Mouse (Mus musculus) CD4-positive, CD25-positive, alpha-beta regulatory T cell, adult 2 months (primary cell): Measurements from ENCODE around the gene Sgsm2.

ENCODE experiments used
- DNase-seq: peaks from one replicate; pipeline ENCODE4 v3.0.0-alpha.2; 2012; ENCODE audit warnings: low read depth, low spot score

Sgsm2 gene

DNA sequence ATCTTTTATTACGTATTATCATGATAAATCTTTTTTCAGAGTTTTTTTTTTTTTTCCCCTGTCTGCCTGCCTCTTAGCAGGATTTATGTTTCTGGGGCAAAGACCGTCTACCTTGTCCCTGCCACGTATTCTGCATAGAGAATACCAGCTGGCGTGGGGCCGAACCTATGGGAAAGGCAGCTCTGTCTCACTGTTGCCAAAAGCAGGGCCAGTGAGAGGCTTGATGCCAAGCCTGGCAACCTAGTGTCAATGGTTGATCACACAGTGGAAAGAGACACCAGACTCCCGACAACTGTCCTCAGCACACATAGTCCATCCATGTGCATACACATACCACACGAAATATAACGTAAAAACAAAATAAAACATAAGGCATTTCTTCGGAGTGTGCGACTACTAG, 13.8 kb downstream of the Sgsm2 start:
- no peak for DNase-seq

DNA sequence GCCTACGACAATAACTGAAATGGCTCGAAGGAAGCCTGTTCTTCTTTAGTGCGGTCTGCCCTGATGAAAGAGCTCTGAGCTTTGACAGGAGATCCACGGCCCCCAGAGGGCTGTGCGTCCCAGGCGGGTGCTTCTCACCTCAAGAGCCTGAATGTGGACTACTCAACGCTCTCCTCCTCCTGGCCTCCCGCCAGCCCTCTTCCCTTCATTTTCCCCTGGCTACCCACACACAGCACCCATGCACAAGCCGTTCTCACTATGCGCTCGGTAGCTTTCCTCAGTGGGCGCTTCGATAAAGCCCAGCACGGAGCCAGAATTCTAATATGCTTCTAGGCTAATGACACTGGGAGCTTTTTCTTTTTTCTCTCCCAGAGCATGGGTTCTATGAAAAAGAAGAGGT, 14.9 kb downstream of the Sgsm2 start:
- no peak for DNase-seq

- DNase-seq: peak; percentile 54
Observed at GRCm38 (mm10) chr11:74880999-74881398, 15.9 kb downstream of the Sgsm2 start.

- DNase-seq: no peak
Observed at GRCm38 (mm10) chr11:74876801-74877200, 20.1 kb downstream of the Sgsm2 start.

DNA sequence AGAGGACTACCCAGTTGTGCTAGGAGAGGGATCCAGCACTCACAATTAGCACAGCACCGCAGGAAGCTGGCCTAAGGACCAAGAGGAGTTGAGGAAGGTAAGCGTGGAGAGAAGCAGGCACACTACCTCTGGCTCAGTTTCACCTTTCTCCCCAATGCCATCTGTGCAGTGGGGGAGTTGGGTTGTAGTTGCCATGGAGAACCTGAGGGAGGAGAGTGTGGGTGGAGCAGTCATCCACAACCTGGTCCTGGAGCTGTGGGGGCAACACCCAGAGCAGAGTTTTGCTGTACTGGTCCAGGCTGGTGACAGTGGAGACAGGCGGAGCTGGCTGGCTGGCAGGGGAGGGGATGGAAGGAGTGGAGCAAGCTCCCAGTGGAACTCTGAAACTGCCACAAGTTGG, 22.2 kb downstream of the Sgsm2 start:
- no peak for DNase-seq

GRCm38 (mm10) chr11:74870991-74871622, 25.8 kb downstream of the Sgsm2 start:
- no peak for DNase-seq

DNA sequence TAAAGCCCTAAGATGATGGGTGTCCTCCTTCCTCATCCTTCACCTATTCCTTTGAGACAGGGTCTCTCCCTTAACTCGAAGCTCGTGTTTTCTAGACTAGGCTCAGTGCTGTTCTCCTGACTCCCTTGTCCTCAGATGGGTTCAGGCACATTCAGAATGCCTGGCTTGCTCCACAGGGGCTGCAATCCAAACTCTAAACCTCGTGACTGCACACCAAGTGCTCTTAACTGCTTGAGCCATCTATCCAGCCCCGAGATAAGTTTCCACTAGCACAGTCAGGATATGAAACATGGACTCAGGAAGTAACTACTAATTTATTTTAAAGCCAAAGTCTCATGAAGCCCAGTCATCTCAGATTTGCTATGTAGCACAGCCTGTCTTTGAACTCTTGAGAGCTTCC, 26.3 kb downstream of the Sgsm2 start:
- no peak for DNase-seq

GRCm38 (mm10) chr11:74869603-74870002, 27.3 kb downstream of the Sgsm2 start:
- no peak for DNase-seq

DNA sequence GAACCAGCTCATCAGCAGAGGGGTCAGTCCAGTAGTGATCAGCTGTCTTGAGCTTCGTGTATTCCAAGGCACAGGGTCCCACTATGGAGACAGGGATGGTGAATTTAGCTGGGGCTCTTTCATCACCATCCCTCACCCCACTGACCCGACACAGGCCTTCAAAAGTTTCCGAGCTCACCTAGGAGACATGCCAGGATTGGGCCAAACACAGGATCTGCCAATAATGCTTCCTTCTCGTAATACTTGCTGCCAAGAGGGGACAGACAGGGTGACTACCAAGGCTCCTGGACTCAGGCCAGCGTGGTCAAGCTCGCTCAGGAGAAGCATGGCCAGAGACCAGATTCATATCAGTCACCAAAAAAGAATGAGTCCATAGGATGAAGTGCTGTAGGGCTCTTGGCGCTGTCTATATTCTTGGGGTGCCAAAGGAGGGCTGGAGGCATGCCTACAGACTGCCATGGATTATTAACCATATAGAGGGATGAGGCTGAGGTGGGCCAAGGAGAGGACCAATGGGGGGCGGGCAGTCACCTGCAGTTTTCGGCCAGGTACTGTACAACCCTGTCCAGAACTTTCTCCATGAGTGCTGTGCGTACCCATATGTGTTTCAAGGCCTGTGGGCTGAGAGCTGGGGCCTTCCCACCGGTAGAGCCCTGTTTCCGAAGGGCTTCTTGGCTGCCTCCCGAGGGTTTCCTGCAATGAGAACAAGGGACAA, 28.7 kb downstream of the Sgsm2 start:
- no peak for DNase-seq

DNA sequence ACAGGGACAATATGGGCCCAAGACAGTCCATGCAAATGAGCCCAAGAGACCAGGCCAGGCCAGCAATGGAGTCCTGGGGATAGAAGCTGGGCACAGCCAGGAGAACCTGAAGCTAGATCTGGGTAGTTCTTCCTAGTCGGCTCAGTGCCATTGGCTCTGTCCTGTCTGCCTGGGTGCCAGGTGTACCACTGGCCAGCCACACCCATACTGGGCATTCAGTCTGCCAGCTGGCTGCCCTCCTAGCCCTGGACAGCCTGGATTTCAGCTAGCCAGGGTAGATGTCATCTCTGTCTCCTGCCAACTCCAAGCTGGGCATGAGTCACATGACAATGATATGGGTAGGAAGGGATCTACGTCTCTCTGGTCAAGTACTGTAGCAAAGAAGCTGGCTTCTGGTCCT, 29.7 kb downstream of the Sgsm2 start:
- no peak for DNase-seq

DNA sequence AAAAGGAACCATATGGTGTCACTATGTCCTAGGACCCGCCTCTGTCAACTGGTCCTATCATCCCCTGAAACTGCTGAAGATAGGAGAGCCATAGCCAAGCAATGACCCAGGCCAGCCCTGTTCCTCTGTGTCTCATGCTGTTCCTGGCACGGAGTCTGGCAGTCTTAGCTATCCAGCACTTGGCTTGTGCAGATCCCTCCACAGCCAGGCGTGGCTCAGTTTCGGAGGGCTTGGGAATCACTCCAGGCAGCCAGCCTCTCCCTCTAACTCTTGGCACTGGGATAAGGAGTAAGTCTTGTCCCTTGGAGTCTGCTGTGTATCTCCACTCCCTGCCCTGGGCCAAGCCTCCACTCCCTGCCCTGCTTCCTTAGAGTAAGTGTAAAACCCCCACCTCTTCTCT, 30.2 kb downstream of the Sgsm2 start:
- no peak for DNase-seq

GRCm38 (mm10) chr11:74865252-74865651, 31.6 kb downstream of the Sgsm2 start:
- DNase-seq: no peak

- DNase-seq: no peak
Observed at GRCm38 (mm10) chr11:74864421-74864820, 32.4 kb downstream of the Sgsm2 start.

- no peak for DNase-seq
Observed at GRCm38 (mm10) chr11:74863471-74863870, 33.4 kb downstream of the Sgsm2 start.

- DNase-seq: no peak
Observed at GRCm38 (mm10) chr11:74862129-74862528, 34.7 kb downstream of the Sgsm2 start.

DNA sequence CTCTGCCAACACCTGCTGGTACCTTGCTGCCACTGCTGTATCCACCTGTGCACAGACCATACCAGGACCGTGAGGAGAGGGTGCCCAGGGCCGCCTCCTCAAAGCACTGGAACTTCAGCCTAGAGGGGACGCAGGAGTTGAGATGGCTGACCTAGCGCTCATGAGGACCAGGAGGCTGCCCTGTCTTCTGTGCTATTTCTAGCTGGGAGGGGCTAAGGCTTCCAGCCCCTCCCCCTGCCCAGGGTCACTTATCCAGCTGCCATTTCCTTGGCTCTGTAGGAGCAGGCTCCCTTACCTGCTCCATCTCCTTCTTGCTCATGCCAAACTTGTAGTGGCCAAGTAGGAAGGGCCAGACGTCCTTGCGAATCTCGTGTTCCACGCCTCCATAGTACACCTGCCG, 39.1 kb downstream of the Sgsm2 start:
- DNase-seq: no peak

DNA sequence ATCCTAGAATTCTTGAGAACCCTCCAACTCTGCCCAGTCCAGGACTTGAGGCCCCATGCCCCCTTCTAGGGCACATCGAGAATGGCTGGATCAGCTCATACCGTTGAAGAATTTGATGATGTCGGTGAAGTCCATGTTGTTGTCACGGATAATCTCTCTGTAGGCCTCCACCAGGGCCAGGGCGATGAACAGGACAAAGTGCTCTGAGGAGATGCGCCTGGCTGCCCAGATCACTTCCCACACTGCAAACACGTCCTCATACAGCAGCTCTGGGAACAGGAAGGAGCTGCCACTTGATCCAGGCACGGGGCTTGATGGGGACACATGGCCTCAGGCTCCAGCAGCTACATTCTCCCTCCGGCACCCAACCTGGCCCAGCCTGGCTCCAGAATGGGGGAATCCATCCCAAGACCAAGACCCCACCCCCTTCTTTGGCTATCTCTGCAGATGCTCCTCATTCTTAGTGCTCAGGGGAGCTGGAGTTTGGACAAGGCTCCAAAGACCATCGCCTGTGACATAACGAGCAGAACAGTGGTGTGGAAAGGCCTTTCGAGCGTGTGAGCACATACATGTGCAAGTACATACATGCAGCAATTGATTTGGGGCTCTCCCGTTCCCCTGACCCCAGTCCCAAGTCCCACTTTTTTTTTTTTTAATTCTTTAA, 45.7 kb downstream of the Sgsm2 start:
- no peak for DNase-seq

- peak; percentile 87 for DNase-seq
Observed at GRCm38 (mm10) chr11:74847919-74848521, 48.8 kb downstream of the Sgsm2 start.

DNA sequence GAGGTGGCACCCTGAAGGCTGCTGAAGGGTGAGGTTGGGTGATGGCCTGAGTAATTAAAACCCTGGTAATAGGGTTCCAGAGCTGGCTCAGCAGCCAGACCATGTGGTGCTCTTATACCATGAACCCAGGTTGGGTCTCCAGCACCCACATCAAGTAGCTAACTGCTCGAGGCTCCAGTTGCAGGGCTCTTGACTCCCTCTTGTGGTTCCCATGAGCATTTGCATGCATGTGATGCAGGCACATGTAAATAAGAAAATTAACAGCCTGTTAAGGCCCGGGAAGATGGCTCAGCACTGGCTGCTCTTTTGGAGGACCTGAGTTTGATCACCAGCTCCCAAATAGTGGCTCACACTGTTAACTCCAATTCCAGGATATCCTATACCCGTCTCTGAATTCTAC, 51.1 kb downstream of the Sgsm2 start:
- peak; percentile 59 for DNase-seq

DNA sequence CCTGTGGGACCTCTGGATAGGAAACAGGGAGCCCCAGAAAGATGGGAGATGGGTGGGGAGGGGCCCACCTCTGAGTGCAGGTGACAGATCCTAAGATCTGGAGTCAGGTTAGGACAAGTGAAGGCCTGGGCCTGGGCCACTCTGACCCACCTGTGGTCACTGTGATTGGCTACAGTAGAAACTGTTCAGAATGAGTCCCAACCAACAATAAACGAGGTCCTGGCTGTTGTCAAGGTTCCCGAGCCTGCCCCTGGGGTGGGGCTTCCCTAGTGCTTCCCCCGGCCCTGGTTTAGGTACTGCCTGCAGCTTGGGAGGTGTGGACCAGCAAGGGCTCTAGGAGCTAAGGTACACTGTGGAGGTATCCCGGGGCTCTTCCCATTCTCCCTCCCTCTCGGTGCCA, 53.1 kb downstream of the Sgsm2 start:
- DNase-seq: no peak

DNA sequence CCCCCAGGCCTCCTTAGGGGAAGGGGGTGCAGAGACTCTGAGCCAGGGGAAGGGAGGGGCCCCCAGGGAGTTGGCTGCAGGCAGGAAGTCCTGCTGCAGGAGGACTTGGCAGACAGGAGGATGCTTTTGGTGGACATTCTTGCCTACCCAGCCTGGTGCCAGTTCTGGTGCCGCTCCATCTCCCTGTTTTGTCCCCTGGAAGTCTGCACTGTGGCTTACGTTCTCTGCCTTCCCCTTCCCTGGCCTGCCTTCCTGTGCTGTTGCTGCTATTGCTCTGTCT, 53.5 kb downstream of the Sgsm2 start:
- no peak for DNase-seq

DNA sequence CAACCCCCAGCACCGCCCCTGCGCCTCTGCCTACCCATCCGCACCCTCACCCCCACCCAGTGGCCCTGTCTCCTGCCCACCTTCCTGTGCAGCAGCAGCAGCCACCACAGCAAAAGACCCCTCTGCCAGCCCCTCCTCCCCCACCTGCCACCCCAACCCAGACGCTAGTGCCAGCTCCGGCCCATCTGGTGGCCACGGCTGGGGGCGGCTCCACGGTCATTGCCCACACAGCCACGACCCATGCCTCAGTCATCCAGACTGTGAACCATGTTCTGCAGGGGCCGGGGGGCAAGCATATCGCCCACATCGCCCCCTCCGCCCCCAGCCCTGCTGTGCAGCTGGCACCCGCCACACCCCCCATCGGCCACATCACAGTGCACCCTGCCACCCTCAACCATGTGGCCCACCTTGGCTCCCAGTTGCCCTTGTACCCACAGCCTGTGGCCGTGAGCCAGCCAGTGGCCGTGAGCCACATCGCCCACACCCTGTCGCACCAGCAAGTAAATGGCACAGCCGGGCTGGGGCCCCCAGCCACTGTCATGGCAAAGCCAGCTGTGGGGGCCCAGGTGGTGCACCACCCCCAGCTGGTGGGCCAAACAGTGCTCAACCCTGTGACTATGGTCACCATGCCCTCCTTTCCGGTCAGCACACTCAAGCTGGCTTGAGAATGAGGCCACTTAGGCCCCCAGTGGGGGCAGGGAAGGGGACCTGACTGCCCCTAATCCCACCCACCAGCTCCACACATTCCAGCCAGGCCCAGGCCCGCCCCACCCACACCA, 54.0 kb downstream of the Sgsm2 start:
- no peak for DNase-seq
